Mouse (Mus musculus): Measurements from ENCODE around the gene Rab25.

Gene Rab25

DNA sequence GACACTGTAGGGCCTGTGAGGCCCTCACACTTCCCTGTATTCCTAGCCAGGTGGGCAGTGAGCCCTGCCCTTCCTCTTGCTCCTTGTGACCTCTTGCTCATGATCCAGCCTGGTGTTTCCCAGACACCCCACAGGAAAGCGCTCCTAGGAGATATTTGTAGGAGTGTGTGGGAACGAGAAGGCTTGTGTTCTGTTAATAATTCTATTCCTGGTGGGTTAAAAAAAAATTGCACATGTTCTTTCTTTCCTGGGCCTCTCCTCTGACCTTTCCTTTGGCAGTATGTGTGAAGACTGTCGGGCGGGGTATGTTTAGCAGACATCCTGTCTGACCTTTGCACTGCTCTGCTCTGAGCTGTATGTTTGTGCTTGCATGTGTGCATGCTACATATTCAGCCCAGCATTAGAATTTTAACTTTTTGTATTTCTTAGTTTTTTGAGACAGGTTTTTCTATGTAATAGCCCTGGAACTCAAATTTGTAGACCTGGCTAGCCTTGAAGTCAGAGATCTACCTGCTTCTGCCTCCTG lies 18.5 kb upstream of the Rab25 start:
- DNase-seq = no peak

- no peak for DNase-seq
These were observed 18.0 kb upstream of the Rab25 start for GRCm38 (mm10) chr3:88566116-88566515.

DNA sequence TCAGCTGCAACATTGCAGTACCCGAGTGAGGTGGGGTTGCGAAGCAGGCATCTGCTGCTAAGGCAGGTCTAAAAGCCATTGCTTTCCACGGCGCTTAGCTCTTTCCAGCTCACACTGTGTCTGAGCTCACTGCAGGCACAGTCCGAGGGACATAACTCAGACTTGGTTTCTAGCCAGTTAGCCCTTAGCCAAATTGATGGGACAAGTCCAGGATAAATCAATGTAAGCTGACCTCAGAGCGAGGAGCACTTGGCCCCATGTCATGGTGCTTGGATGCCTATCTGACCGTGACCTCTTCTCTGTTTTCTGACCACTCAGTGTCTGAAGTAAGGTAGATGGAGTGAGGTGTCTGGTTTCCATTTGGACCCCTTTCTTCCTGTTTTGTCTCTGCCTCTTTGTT lies 15.9 kb upstream of the Rab25 start:
- DNase-seq = no peak

- DNase-seq = no peak
These were observed 15.3 kb upstream of the Rab25 start for GRCm38 (mm10) chr3:88563442-88563841.

- peak; percentile 81 for DNase-seq
These were observed 13.9 kb upstream of the Rab25 start for GRCm38 (mm10) chr3:88561989-88562388.

DNA sequence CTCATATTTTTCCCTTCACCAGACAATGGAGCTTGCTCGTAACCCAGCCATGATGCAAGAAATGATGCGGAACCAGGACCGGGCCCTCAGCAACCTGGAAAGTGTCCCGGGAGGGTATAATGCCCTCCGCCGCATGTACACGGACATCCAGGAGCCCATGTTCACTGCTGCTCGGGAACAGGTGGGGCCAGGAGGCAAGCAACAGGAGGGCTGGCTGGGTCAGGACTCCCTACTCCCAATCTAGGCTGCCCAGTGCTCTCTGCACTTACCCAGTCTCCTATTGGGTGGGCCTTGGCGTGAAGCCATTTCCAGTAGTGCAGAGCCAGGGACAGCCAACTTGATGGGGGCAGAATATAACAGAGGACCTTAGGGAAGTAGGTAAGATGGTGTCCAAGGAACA lies 11.5 kb upstream of the Rab25 start:
- peak; percentile 25 for DNase-seq

GRCm38 (mm10) chr3:88556616-88557015 lies 8.5 kb upstream of the Rab25 start:
- no peak for DNase-seq

- no peak for DNase-seq
These were observed 7.6 kb upstream of the Rab25 start for GRCm38 (mm10) chr3:88555731-88556130.

DNA sequence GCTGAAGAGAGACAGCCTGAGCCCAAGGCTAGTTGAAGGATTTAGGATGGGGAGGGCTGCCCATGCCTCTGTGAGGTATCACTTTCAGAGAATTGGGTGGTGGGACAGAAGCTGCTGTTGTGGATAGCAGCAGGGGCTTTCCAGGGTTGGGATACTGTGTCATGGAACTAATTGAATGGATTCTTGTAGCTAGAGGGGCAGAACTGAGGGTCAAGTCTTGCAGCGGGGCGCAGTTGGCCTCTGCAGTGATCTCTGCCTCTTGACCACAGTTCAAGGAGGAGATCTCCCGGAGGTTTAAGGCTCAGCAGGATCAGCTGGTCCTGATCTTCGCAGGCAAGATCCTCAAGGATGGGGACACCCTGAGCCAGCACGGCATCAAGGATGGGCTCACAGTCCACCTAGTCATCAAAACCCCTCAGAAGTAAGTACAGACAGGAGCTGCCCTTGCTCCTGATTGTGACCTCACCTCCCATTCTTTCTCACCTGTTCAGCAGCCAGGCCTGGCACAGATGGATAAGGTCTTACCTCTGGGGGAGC lies 7.0 kb upstream of the Rab25 start:
- DNase-seq = no peak

- no peak for DNase-seq
These were observed 5.9 kb upstream of the Rab25 start for GRCm38 (mm10) chr3:88553880-88554586.

GRCm38 (mm10) chr3:88553525-88553879 lies 5.4 kb upstream of the Rab25 start, which contains the start of gene Ubqln4:
Gene Ubqln4 (plus strand): TSS chr3:88553758.
- DNase-seq = peak; percentile 96

DNA sequence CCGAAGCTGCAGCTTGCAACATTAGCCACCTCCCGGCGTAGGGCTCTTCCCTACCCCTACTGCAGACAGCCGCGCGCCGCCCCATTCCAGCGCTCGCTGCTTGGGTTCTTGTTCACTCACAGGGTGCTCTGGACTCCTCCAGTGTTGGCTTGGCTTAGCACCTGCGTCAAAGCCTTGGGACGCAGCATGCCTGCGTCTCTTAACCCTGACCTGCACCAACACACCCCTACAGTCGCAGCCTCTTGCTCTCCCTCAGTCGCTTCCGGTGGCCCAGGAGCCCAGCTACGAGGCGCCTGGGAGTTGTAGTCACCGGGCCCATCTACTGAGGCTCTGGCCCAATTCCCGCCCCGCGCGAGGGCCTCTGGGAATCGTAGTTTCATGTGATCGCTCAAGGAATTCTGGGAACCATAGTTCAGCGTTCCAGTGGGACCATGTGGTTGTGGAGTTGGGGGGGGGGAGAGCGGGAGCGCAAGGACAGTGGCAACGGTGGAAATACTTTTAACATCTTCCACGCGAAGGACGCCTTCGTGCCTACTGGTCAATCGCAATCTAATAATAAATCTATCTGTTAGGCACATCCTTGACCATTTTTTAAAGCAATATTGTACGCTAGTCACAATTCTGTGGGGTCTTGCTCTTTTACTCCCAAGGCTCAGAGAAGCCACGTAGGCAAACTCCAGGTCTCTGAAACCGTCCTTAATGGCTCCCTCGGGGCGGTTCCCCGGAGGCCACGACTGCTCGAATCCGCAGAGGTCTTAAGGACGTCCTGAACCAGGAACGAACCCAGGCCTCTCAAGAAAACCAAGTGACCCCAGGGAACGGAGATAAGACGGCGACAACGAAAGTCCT lies 4.8 kb upstream of the Rab25 start, which contains the start of gene Lamtor2:
Lamtor2 (minus strand) TSS at position 399 of the 849 bp plus-strand sequence.
- peak; percentile 99 for DNase-seq

GRCm38 (mm10) chr3:88552082-88552645 lies 4.1 kb upstream of the Rab25 start:
- DNase-seq = peak; percentile 53

GRCm38 (mm10) chr3:88551586-88551985 lies 3.5 kb upstream of the Rab25 start:
- DNase-seq = peak; percentile 25

DNA sequence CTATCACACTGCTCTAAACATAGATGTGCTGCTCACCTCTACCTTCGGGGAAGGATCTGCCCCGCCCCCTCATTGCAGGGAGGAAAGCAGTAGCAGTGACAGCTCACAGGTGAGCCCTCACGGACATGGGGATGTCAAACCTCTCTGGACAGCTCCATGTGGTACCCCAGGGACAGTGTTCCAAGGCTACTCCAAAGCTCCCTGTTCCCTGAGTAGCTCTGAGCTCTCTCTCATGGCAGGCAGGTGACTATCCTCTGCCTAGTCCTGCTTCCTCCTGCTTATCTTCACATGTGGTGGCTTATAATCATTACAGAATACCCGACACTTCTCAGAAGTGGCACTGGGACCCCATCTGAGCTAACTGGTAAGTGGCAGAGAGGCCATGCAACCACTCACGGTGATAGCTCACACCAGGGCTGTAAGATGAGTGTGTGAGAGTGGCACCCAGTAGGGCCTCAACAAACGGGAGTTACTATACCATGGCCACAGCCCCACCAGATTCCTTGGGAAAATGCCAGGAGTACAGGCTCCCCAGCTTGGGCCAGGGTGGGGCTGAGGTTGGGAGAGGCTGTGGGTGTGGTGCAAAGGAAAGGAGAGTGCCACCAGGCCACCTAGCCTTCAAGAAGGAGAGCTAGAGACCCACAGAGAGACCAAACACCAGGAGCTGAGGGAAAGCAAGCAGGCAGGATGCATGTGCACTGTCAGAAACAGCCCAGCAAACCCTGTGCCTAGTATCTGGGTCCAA lies 1.3 kb downstream of the Rab25 start:
- DNase-seq = no peak

DNA sequence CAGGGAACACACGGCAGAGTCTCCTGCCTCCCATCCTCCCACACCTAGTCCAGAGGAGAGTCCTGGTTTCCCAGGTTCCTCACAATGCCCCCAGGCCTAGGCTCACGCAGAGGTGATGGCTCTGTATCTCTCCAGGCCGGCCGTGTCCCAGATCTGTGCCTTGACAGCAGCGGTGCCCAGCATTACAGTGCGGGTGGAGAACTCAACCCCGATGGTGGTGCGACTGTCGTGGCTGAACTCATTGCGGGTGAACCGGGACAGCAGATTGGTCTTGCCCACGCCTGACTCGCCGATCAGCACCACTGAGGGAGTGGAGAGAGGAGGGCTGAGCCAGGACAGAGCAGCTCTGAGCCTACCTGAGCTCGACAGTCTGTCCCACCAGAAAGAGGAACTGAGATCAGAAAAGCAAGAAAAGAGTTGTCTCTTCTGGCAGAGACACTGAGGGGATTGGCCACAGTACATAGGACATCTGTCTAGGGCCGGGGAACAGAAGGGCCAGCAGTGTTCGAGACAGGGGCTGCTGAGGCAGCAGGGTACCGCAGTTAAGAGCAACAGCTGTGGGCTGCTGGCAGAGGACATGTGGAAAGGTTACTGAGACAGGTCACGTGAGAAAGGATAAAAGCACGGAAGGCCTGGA lies 3.0 kb downstream of the Rab25 start:
- DNase-seq = no peak

DNA sequence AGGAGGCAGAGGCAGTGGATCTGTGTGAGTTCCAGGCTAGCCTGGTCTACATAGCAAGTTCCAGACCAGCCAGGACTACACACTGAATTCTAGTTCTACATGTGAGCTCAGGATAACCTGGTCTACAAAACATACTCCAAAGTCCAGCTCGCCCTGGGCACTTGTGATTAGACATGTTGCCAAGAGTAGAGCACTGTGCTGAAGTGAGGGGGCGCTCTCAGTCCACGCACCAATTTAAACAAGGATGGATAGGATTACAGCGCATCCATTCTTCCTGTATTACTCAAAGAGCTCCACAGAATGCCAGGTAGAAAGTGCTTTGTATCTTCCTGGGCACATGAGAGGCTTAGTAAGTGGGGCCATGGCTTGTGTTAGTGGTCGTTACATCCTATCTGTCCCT lies 3.6 kb downstream of the Rab25 start:
- DNase-seq = peak; percentile 65

DNA sequence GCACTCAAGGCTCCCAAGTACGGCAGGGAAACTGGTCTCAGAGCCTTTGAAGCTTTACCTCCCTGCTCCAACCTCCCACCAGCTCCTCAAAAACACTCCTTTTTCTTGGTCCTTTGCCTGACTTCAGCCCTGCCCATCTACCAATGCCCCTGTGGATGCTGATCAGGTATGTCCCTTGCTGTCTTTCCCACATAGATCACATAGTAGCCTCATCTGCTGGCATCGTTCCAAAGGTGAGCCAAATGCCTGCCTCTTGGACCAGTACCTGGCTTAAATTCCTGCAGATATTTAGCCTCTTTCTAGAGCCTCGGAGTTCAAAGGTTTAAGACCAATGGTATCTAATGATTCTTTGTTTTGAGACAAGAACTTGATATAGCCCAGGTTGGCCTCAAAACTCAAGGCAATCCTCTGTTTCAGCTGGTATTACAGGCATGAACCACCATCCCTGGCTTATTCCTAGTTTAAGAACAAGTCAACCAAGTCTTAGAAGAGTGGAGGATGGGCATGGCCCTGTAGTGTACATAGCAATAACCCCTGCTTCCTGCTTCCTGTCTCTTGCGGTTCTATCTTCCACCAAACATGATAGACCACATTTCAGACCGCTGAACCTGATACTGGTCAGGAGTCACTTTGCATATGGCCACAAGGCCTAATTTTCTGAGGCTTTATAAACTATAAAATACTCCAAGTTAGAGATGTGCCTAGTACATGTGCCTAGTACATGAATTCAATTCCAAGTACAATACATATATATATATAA lies 4.3 kb downstream of the Rab25 start:
- peak; percentile 25 for DNase-seq

DNA sequence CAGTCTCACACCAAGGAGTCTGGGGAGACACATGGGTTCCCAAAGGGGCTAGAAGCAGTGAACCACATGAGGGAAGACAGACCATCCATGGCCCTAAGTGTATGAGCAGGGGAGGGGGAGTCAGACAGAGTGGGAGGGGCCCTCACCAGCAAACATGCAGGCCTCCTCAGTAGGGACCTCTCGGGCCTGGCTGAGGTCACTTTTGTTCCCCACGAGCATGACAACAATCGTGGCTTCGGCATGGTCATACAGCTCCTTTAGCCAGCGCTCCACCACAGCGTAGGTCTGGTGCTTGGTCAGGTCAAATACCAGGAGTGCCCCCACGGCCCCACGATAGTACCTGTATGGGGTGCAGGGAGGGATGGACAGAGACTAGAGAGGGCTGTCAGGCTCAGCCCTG lies 4.9 kb downstream of the Rab25 start:
- peak; percentile 12 for DNase-seq

DNA sequence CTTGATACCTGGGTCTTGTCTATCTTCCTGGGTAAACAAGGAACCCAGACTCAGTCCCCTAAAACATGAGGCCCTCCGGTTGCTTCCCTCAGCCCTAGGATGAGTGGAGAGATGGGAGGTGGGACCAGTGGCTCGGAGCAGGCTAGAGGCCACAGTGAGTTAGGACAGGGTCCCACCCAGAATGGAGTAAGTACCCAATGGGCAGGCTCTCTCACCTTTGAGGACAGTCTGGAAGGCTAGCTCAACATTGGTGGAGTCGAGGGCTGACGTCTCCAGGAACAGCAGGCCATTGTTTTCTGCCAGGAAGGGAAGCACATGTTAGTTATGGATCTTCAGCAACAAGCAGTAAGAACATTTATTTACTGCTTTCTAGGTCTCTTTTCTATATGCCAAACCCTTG lies 5.6 kb downstream of the Rab25 start:
- no peak for DNase-seq

Data from kidney, postnatal 10 days (tissue).